In the genomic region with DNA sequence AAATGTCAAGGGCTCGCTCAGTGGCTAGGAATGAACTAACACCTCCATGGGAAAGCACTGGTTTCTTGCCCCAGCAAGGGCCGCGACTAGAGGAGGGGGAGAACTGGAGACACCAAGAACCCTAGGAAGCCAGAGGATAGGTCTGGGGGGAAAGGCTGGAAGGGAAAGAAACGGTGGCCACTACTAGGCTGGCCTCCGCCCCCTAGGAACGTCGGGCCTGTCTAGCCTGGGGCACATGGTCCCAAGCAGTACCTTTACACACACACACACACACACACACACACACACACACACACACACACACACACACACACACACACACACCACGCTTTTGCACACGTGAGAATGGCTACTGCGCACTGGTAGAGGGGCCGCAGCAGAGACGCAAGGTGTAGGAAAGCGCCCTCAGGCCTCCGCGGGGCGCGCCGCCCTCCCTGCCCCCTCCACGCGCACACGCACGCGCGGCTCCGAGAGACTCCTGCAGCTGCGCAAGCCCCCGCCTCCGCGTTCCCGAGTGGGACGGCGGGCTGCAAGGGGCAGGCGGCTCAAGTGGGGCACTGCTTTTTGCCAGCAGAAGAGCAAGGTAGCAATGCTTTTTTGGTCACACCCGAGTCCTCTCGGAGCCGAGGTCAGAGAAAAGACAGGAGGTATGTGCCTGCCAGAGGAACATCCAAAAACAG, we compare ENCODE assay signal across 8 mouse cellular contexts.
A peak's percentile ranks its signal among the peaks of the same experiment; 100 is the strongest.
DNase-seq lines count a peak whose midpoint lies in the region; ATAC-seq and TF ChIP-seq lines count a peak whose summit lies in the region.

No protein-coding gene starts in this region.

- DNase-seq in lung, postnatal 14 days, result no peak
- peak; percentile 77 to 78 for DNase-seq in cerebellum, postnatal 14 days
- no peak for DNase-seq in heart, embryonic 10.5 days (ENCODE audit: low spot score)
- peak; percentile 31 for DNase-seq in kidney, postnatal 0 days (ENCODE audit: low spot score)
- DNase-seq in liver, postnatal 0 days, result peak; percentile 36

- peak overlapping the region; percentile 69 for H3K9ac ChIP-seq in lung, embryonic 16.5 days (ENCODE audit: low read length)
- H3K9ac ChIP-seq in kidney, postnatal 0 days (ENCODE audit: low read depth, low read length), result peak overlapping the region; percentile 51
- peak overlapping the region; percentile 59; the same call in 1 of the 2 replicates for H3K9ac ChIP-seq in liver, postnatal 0 days (replicated peaks)

- peaks cover 40% of the 10 kb centered on the region for H3K4me1 ChIP-seq in lung, embryonic 16.5 days (replicated peaks; ENCODE audit: control insufficient read depth, insufficient read depth, low read length)
- peaks cover 95% of the 10 kb centered on the region for H3K4me1 ChIP-seq in heart, embryonic 10.5 days
- H3K4me1 ChIP-seq in kidney, postnatal 0 days (replicated peaks; ENCODE audit: insufficient read depth, low read length), result peaks cover 19% of the 10 kb centered on the region; the same call in 1 of the 2 replicates
- peaks cover 12% of the 10 kb centered on the region for H3K4me1 ChIP-seq in liver, postnatal 0 days (ENCODE audit: insufficient read depth)
- H3K4me1 ChIP-seq in small intestine, adult 2 months (ENCODE audit: control insufficient read depth, insufficient read depth, insufficient read length, low read length), result peaks cover 2% of the 10 kb centered on the region; the same call in 1 of the 2 replicates

- no peak for TF ChIP-seq EP300 in liver, postnatal 0 days (IDR thresholded peaks at IDR 0.05; ENCODE audit: low read depth)

- H3K36me3 ChIP-seq in lung, embryonic 16.5 days (ENCODE audit: control insufficient read depth, insufficient read depth, low read length), result no peaks in the 10 kb centered on the region
- H3K36me3 ChIP-seq in heart, embryonic 10.5 days, result no peaks in the 10 kb centered on the region
- H3K36me3 ChIP-seq in kidney, postnatal 0 days (ENCODE audit: insufficient read depth, low read length), result no peaks in the 10 kb centered on the region
- no peaks in the 10 kb centered on the region for H3K36me3 ChIP-seq in liver, postnatal 0 days (replicated peaks; ENCODE audit: insufficient read depth, low read length)
- H3K36me3 ChIP-seq in small intestine, adult 2 months (ENCODE audit: control insufficient read depth, insufficient read depth, low read length), result no peaks in the 10 kb centered on the region

- H3K27me3 ChIP-seq in lung, embryonic 16.5 days (ENCODE audit: control insufficient read depth, insufficient read depth, low read depth, low read length), result no peaks in the 10 kb centered on the region
- H3K27me3 ChIP-seq in heart, embryonic 10.5 days (ENCODE audit: insufficient read depth, poor library complexity, severe bottlenecking), result no peaks in the 10 kb centered on the region
- no peaks in the 10 kb centered on the region for H3K27me3 ChIP-seq in kidney, postnatal 0 days (ENCODE audit: insufficient read depth, low read length)
- H3K27me3 ChIP-seq in liver, postnatal 0 days (ENCODE audit: insufficient read depth, low read length), result peaks cover 24% of the 10 kb centered on the region
- H3K27me3 ChIP-seq in small intestine, adult 2 months (ENCODE audit: control insufficient read depth, insufficient read depth, low read length), result peaks cover 10% of the 10 kb centered on the region

- under 1% methylated on average over 36 of the region's 36 CpGs for WGBS in lung, embryonic 16.5 days
- WGBS in heart, embryonic 10.5 days, result under 1% methylated on average over 35 of the region's 36 CpGs
- 1% methylated on average over 35 of the region's 36 CpGs for WGBS in kidney, postnatal 0 days
- 2% methylated on average over 21 of the region's 36 CpGs for WGBS in liver, postnatal 0 days (ENCODE audit: insufficient replicate concordance)
- WGBS in small intestine, adult 2 months, result 1% methylated on average over 36 of the region's 36 CpGs

- no peaks in the 10 kb centered on the region for H3K9me3 ChIP-seq in lung, embryonic 16.5 days (ENCODE audit: control insufficient read depth, low read length)
- H3K9me3 ChIP-seq in heart, embryonic 10.5 days, result no peaks in the 10 kb centered on the region
- H3K9me3 ChIP-seq in kidney, postnatal 0 days (replicated peaks; ENCODE audit: low read length), result no peaks in the 10 kb centered on the region
- H3K9me3 ChIP-seq in liver, postnatal 0 days (ENCODE audit: low read length), result no peaks in the 10 kb centered on the region

- ATAC-seq in lung, embryonic 16.5 days (ENCODE audit: low read depth), result peak; percentile 32
- ATAC-seq in kidney, postnatal 0 days (replicated peaks; ENCODE audit: low FRiP score, low read depth), result peak; percentile 26
- no peak for ATAC-seq in liver, postnatal 0 days
- ATAC-seq in erythroid progenitor cell, adult 5-6 weeks (replicated peaks; ENCODE audit: low FRiP score, poor library complexity, severe bottlenecking), result no peak

- peak overlapping the region; percentile 92 for H3K4me2 ChIP-seq in lung, embryonic 16.5 days (ENCODE audit: low read depth, low read length)
- peak overlapping the region; percentile 94 for H3K4me2 ChIP-seq in kidney, postnatal 0 days (ENCODE audit: low read length)
- peak overlapping the region; percentile 84 for H3K4me2 ChIP-seq in liver, postnatal 0 days (ENCODE audit: low read depth, low read length)

- H3K4me3 ChIP-seq in lung, embryonic 16.5 days (ENCODE audit: low read length), result peak overlapping the region; percentile 53
- peak overlapping the region; percentile 64 for H3K4me3 ChIP-seq in heart, embryonic 10.5 days
- H3K4me3 ChIP-seq in kidney, postnatal 0 days (replicated peaks; ENCODE audit: low read depth, low read length), result peak overlapping the region; percentile 50
- peak overlapping the region; percentile 53 for H3K4me3 ChIP-seq in liver, postnatal 0 days (ENCODE audit: low read depth, low read length)
- H3K4me3 ChIP-seq in small intestine, adult 2 months (ENCODE audit: low read depth, low read length), result peak overlapping the region; percentile 54

- TF ChIP-seq POLR2A in small intestine, adult 2 months (IDR thresholded peaks at IDR 0.05; ENCODE audit: low read depth, low read length), result no peak

- TF ChIP-seq CTCF in kidney, postnatal 0 days (IDR thresholded peaks at IDR 0.05; ENCODE audit: low read depth), result no peak
- TF ChIP-seq CTCF in liver, postnatal 0 days (IDR thresholded peaks at IDR 0.05; ENCODE audit: low read depth), result no peak
- no peak for TF ChIP-seq CTCF in small intestine, adult 2 months (IDR thresholded peaks at IDR 0.05; ENCODE audit: extremely low read depth, insufficient read length, insufficient replicate concordance, low read depth, low read length)

- H3K27ac ChIP-seq in lung, embryonic 16.5 days (ENCODE audit: low read length), result no peak overlapping the region
- peak overlapping the region; percentile 89 for H3K27ac ChIP-seq in heart, embryonic 10.5 days
- no peak overlapping the region for H3K27ac ChIP-seq in kidney, postnatal 0 days
- no peak overlapping the region for H3K27ac ChIP-seq in liver, postnatal 0 days (ENCODE audit: low read depth)
- H3K27ac ChIP-seq in small intestine, adult 2 months (ENCODE audit: insufficient read depth, low read depth, low read length), result no peak overlapping the region

Comparison
In these comparisons a context has a peak if more than half of its experiments do, and no peak if none do; other contexts are left out.
1. ATAC-seq: peak in lung, embryonic 16.5 days (single experiment) and kidney, postnatal 0 days (single experiment); none in liver, postnatal 0 days (single experiment) and erythroid progenitor cell, adult 5-6 weeks (single experiment).
2. DNase-seq: peak in cerebellum, postnatal 14 days (2 of 2), kidney, postnatal 0 days (single experiment) and liver, postnatal 0 days (single experiment); none in lung, postnatal 14 days (single experiment) and heart, embryonic 10.5 days (single experiment).
3. Peak in every context shown above with its lines, with median percentiles within 50 percentile points of each other: H3K4me2 ChIP-seq, H3K4me3 ChIP-seq and H3K9ac ChIP-seq.